Mouse (Mus musculus) testis, adult 2 months (tissue): ENCODE results near the gene Kcnc3.

Source experiments
- CTCF ChIP-seq: fragments of 200-500 bp; IDR thresholded peaks from 2 replicates; pipeline ENCODE4 v1.5.1; 2012; ENCODE audit warnings: low read depth, mild to moderate bottlenecking, inconsistent platforms, low read length, moderate library complexity; ENCODE audit not compliant: control insufficient read depth, insufficient read depth, insufficient replicate concordance
- POLR2A ChIP-seq: fragments of 200-500 bp; IDR thresholded peaks from 2 replicates; pipeline ENCODE4 v1.6.1; 2012; ENCODE audit warnings: low read depth, mild to moderate bottlenecking, inconsistent platforms, low read length, moderate library complexity; ENCODE audit not compliant: control insufficient read depth

- no peak for TF ChIP-seq POLR2A
- no peak for TF ChIP-seq CTCF
Observed at GRCm38 (mm10) chr7:44626966-44627365, 36.5 kb downstream of the Kcnc3 start.
